Mouse (Mus musculus) CH12.LX (cell line): Measurements from ENCODE around the gene Pgap3. TPM values are rescaled to one million over a fixed set of nuclear protein-coding genes. Genes with fewer than 3 reads are reported as not detected.

Source experiments
- DNase-seq: peaks from one replicate; pipeline ENCODE4 v3.0.0-alpha.2; 2013; ENCODE audit errors: extremely low read depth
- H3K27ac ChIP-seq: 2 replicates; pipeline ENCODE4 v1.5.1; 2012; ENCODE audit warnings: low read depth, mild to moderate bottlenecking, control low read depth, moderate library complexity; ENCODE audit not compliant: insufficient read depth
- H3K27me3 ChIP-seq: replicated peaks from 2 replicates; pipeline ENCODE3; 2012; ENCODE audit warnings: inconsistent platforms
- H3K36me3 ChIP-seq, 2 experiments: replicated peaks in 1 of 2; 2 replicates each; pipeline versions ENCODE3 to v1.6.1; 2012; ENCODE audit warnings: inconsistent platforms in 1 of 2, low read length in 1 of 2, mild to moderate bottlenecking in 1 of 2, mixed read lengths in 1 of 2, moderate library complexity in 1 of 2; ENCODE audit not compliant: control insufficient read depth in 1 of 2, insufficient read depth in 1 of 2
- H3K4me1 ChIP-seq, 2 experiments: 2 replicates each; pipeline ENCODE4 v1.6.1; 2012; ENCODE audit warnings: inconsistent platforms in 1 of 2, moderate library complexity in 1 of 2; ENCODE audit not compliant: insufficient read depth in 2 of 2, control insufficient read depth in 1 of 2
- H3K4me2 ChIP-seq: 2 replicates; pipeline ENCODE4 v1.6.1; 2012; ENCODE audit warnings: low read depth, mild to moderate bottlenecking, control low read depth; ENCODE audit not compliant: poor library complexity, insufficient read depth, severe bottlenecking
- H3K4me3 ChIP-seq, 3 experiments: fragments of 150-350 bp in 1 of 3; sonication (generic) in 1 of 3; replicated peaks in 1 of 3; 2 replicates each; pipeline versions ENCODE3 to v1.5.1; 2011 to 2012; ENCODE audit warnings: low read depth in 2 of 3, low read length in 2 of 3, mild to moderate bottlenecking in 2 of 3, moderate library complexity in 2 of 3, control low read depth in 1 of 3, improper control_type of control experiment in 1 of 3, inconsistent platforms in 1 of 3, mixed read lengths in 1 of 3; ENCODE audit not compliant: poor library complexity in 1 of 3
- H3K79me2 ChIP-seq: replicated peaks from 2 replicates; pipeline ENCODE4 v1.6.1; 2012; ENCODE audit warnings: mild to moderate bottlenecking, moderate library complexity; ENCODE audit not compliant: control insufficient read depth, poor library complexity, insufficient read depth, severe bottlenecking; ENCODE audit errors: extremely low read depth
- H3K9ac ChIP-seq: 2 replicates; pipeline ENCODE4 v1.6.1; 2012; ENCODE audit warnings: low read depth, mild to moderate bottlenecking, control low read depth, moderate library complexity; ENCODE audit not compliant: insufficient read depth
- H3K9me3 ChIP-seq: replicated peaks from 2 replicates; pipeline ENCODE3; 2012; ENCODE audit warnings: low read length, inconsistent platforms, mixed read lengths
- CHD2 ChIP-seq: IDR thresholded peaks from 2 replicates; pipeline ENCODE4 v1.6.1; 2011; ENCODE audit warnings: low read length, improper control_type of control experiment
- ELF1 ChIP-seq: IDR thresholded peaks from 2 replicates; pipeline ENCODE4 v1.6.1; 2014; ENCODE audit warnings: low read depth, mild to moderate bottlenecking, inconsistent platforms, low read length, improper control_type of control experiment
- GABPA ChIP-seq: IDR thresholded peaks from 2 replicates; pipeline ENCODE4 v1.6.1; 2012; ENCODE audit warnings: low read depth, low read length, improper control_type of control experiment, inconsistent platforms; ENCODE audit not compliant: insufficient replicate concordance
- IRF4 ChIP-seq: IDR thresholded peaks from 2 replicates; pipeline ENCODE4 v1.6.1; 2014; ENCODE audit warnings: low read depth, mild to moderate bottlenecking, inconsistent platforms, low read length, improper control_type of control experiment
- JUN ChIP-seq: IDR thresholded peaks from 2 replicates; pipeline ENCODE4 v1.6.1; 2011; ENCODE audit warnings: low read depth, mild to moderate bottlenecking, low read length, improper control_type of control experiment, moderate library complexity; ENCODE audit not compliant: insufficient read depth
- KAT2A ChIP-seq: IDR thresholded peaks from 2 replicates; pipeline ENCODE4 v1.6.1; 2012; ENCODE audit warnings: low read length, improper control_type of control experiment, inconsistent platforms; ENCODE audit not compliant: insufficient replicate concordance
- MAZ ChIP-seq: IDR thresholded peaks from 2 replicates; pipeline ENCODE4 v1.6.1; 2012; ENCODE audit warnings: low read depth, mild to moderate bottlenecking, inconsistent platforms, low read length, improper control_type of control experiment, moderate library complexity
- POLR2AphosphoS2 ChIP-seq: IDR thresholded peaks from 2 replicates; pipeline ENCODE4 v1.6.1; 2011; ENCODE audit warnings: low read depth, low read length, improper control_type of control experiment
- SIN3A ChIP-seq: IDR thresholded peaks from 2 replicates; pipeline ENCODE4 v1.6.1; 2012; ENCODE audit warnings: low read length, improper control_type of control experiment, inconsistent platforms
- SMC3 ChIP-seq: IDR thresholded peaks from 2 replicates; pipeline ENCODE4 v1.6.1; 2011; ENCODE audit warnings: low read depth, low read length, improper control_type of control experiment
- TBP ChIP-seq: conservative IDR thresholded peaks from 2 replicates; pipeline ENCODE4 v1.6.1; 2011; ENCODE audit warnings: low read depth, low read length, improper control_type of control experiment
- UBTF ChIP-seq: IDR thresholded peaks from 2 replicates; pipeline ENCODE4 v1.6.1; 2012; ENCODE audit warnings: low read depth, mild to moderate bottlenecking, inconsistent platforms, low read length, improper control_type of control experiment, moderate library complexity
- USF1 ChIP-seq: IDR thresholded peaks from 2 replicates; pipeline ENCODE4 v1.6.1; 2014; ENCODE audit warnings: low read depth, mild to moderate bottlenecking, inconsistent platforms, low read length, improper control_type of control experiment
- USF2 ChIP-seq: conservative IDR thresholded peaks from 2 replicates; pipeline ENCODE4 v1.6.1; 2011; ENCODE audit warnings: low read depth, low read length, improper control_type of control experiment
- ZNF384 ChIP-seq: IDR thresholded peaks from 2 replicates; pipeline ENCODE4 v1.6.1; 2012; ENCODE audit warnings: low read depth, low read length, improper control_type of control experiment, inconsistent platforms
- dilution Hi-C: fragments of 300-500 bp; cut with MboI; formaldehyde crosslinking; loops from 2 replicates; pipeline ENCODE4 v1.14.3; 2020; ENCODE audit warnings: low sequenced_read_pairs; ENCODE audit not compliant: extremely low pct_unique_long_range_greater_than_20kb, extremely low pct_ligation_motif_present
- in situ Hi-C: fragments of 300-500 bp; cut with MboI; formaldehyde crosslinking; loops from 3 replicates; pipeline ENCODE4 v1.14.3; 2019; ENCODE audit warnings: low sequenced_read_pairs, low pct_ligation_motif_present, low pct_unique_long_range_greater_than_20kb, mixed read lengths
- polyA plus RNA-seq: library from polyadenylated mRNA; unstranded; fragments of >175 nt; gene quantifications from 2 replicates; pipeline ENCODE4 v1.2.1, GENCODE M21; 2012; ENCODE audit warnings: low read depth; ENCODE audit not compliant: insufficient read length
- total RNA-seq, 2 experiments: library from RNA; depleted of rRNA; stranded (reverse); fragments of 300-350 nt in 1 of 2; fragments of >200 nt in 1 of 2; gene quantifications; 2 replicates each; pipeline ENCODE4 v1.2.3; 2012 to 2014

Pgap3 gene
- total and polyA plus RNA-seq, 3 experiments: 3.3 to 6.9 (median 6.5) TPM

- no peak overlapping the region for H3K4me2 ChIP-seq
- no peak overlapping the region for H3K27ac ChIP-seq
- no peak overlapping the region for H3K9ac ChIP-seq
- DNase-seq: no peak
- H3K79me2 ChIP-seq: no peaks in the 10 kb centered on the region
- peaks cover 0 to 6% of the 10 kb centered on the region in 2 experiments for H3K36me3 ChIP-seq
- no peak overlapping the region for H3K4me3 ChIP-seq
- peaks cover 24 to 39% of the 10 kb centered on the region in 2 experiments for H3K4me1 ChIP-seq
- H3K27me3 ChIP-seq: peaks cover 6% of the 10 kb centered on the region
- in situ Hi-C loops: no loop called here
- TF ChIP-seq KAT2A: no peak
- no peak for TF ChIP-seq POLR2AphosphoS2
- no peak for TF ChIP-seq USF1
- dilution Hi-C loops: no loop called here
- H3K9me3 ChIP-seq: no peaks in the 10 kb centered on the region
Measured at GRCm38 (mm10) chr11:98397946-98398345, 2.3 kb downstream of the Pgap3 start.

GRCm38 (mm10) chr11:98395041-98395440 is 5.2 kb downstream of the Pgap3 start:
- DNase-seq: no peak
- no peak overlapping the region for H3K27ac ChIP-seq
- no peaks in the 10 kb centered on the region for H3K9me3 ChIP-seq
- no peak overlapping the region for H3K4me2 ChIP-seq
- in situ Hi-C loops (no loop called here), dilution Hi-C loops (no loop called here)
- no peak overlapping the region for H3K9ac ChIP-seq
- H3K27me3 ChIP-seq: no peaks in the 10 kb centered on the region
- no peaks in the 10 kb centered on the region for H3K79me2 ChIP-seq
- peaks cover 19 to 56% of the 10 kb centered on the region in 2 experiments for H3K4me1 ChIP-seq
- TF ChIP-seq GABPA (no peak), CHD2 (no peak), MAZ (no peak), TBP (no peak), SIN3A (no peak), SMC3 (no peak), USF2 (no peak), UBTF (no peak)
- no peak overlapping the region for H3K4me3 ChIP-seq
- H3K36me3 ChIP-seq: peaks cover 0 to 6% of the 10 kb centered on the region in 2 experiments

- Histone ChIP-seq H3K27me3 (no peaks in the 10 kb centered on the region), H3K36me3 (peaks cover 0 to 6% of the 10 kb centered on the region in 2 experiments), H3K4me1 (peaks cover 15 to 59% of the 10 kb centered on the region in 2 experiments), H3K79me2 (no peaks in the 10 kb centered on the region), H3K9me3 (no peaks in the 10 kb centered on the region), H3K9ac (no peak overlapping the region), H3K4me3 (no peak overlapping the region), H3K4me2 (no peak overlapping the region), H3K27ac (no peak overlapping the region)
- in situ Hi-C loops: loop anchor here (5.0 kb wide), 1 partner anchor 37 kb away; the partner anchor contains the start of gene Stard3
- dilution Hi-C loops: no loop called here
- no peak for DNase-seq
- TF ChIP-seq ZNF384 (no peak), USF2 (no peak), ELF1 (no peak), GABPA (no peak), TBP (no peak), JUN (no peak), IRF4 (0 out of 2 replicates have a peak, but pooled peaks have one; percentile 4)
Measured at GRCm38 (mm10) chr11:98394301-98394700, 6.0 kb downstream of the Pgap3 start.
